Mouse (Mus musculus) erythroid progenitor cell, adult 5-6 weeks (primary cell): Measurements from ENCODE around the gene Olfr967. TPM values are rescaled to one million over a fixed set of nuclear protein-coding genes. Genes with fewer than 3 reads are reported as not detected.
"Not testable (repeated sequence)": the region's sequence is repeated elsewhere in the genome, so short reads cannot be mapped to it uniquely, and the experiment has no call there.

Experiments used
- ATAC-seq: replicated peaks from 2 replicates; pipeline ENCODE4 v1.8.0; 2016; ENCODE audit warnings: moderate number of reproducible peaks, mild to moderate bottlenecking, moderate TSS enrichment, inconsistent platforms; ENCODE audit not compliant: poor library complexity, low FRiP score, severe bottlenecking
- total RNA-seq, 2 experiments: library from RNA; stranded (forward) in 1 of 2; stranded (reverse) in 1 of 2; fragments of 150-400 nt in 1 of 2; fragments of 186-747, 209-891 nt in 1 of 2; gene quantifications; 2 replicates each; pipeline versions ENCODE4 v1.2.3 to v1.2.4; 2015 to 2017; ENCODE audit warnings: low replicate concordance in 2 of 2

Olfr967 gene
- total RNA-seq (2015; ENCODE audit: low replicate concordance) (not detected in 2 replicates), total RNA-seq (2017; ENCODE audit: low replicate concordance) (not detected in 2 replicates)

- ATAC-seq = no peak
Observed at GRCm38 (mm10) chr9:39745949-39746348, at the start of gene Olfr967. Olfr967 (plus strand) TSS chr9:39746249.

- not testable (repeated sequence) for ATAC-seq
Observed at GRCm38 (mm10) chr9:39701123-39701522, 44.9 kb upstream of the Olfr967 start.

GRCm38 (mm10) chr9:39707017-39707416, 39.0 kb upstream of the Olfr967 start, which contains the start of gene Olfr149:
Olfr149 (minus strand) TSS chr9:39707117.
- ATAC-seq = no peak

GRCm38 (mm10) chr9:39708958-39709357, 37.1 kb upstream of the Olfr967 start:
- ATAC-seq = no peak

GRCm38 (mm10) chr9:39711053-39711452, 35.0 kb upstream of the Olfr967 start, which contains the start of gene Olfr965:
Olfr965 (plus strand) TSS chr9:39711353.
- no peak for ATAC-seq

- ATAC-seq = no peak
Observed at GRCm38 (mm10) chr9:39730678-39731077, 15.4 kb upstream of the Olfr967 start, which contains the start of gene Olfr150. Olfr150 (plus strand) TSS chr9:39730978.

- ATAC-seq = no peak
Observed at GRCm38 (mm10) chr9:39740741-39741140, 5.3 kb upstream of the Olfr967 start.

GRCm38 (mm10) chr9:39746428-39746827, 379 bp downstream of the Olfr967 start:
- ATAC-seq = no peak

- no peak for ATAC-seq
Observed at GRCm38 (mm10) chr9:39783153-39783552, 37.1 kb downstream of the Olfr967 start, which contains the start of gene Olfr968. Olfr968 (minus strand) TSS chr9:39783253.

GRCm38 (mm10) chr9:39790558-39790957, 44.5 kb downstream of the Olfr967 start, which contains the start of gene Olfr969:
Olfr969 (plus strand) TSS chr9:39790945.
- ATAC-seq = no peak

Other genes with a start within 250 kb of the Olfr967 start
- not detected in 2 replicates for gene Olfr957, start 230.4 kb upstream of the Olfr967 start, total RNA-seq (2015; ENCODE audit: low replicate concordance)
- gene Olfr957, start 230.4 kb upstream of the Olfr967 start, total RNA-seq (2017; ENCODE audit: low replicate concordance) = not detected in 2 replicates
- gene Olfr958, start 192.2 kb upstream of the Olfr967 start, total RNA-seq (2015; ENCODE audit: low replicate concordance) = not detected in 2 replicates
- not detected in 2 replicates for gene Olfr958, start 192.2 kb upstream of the Olfr967 start, total RNA-seq (2017; ENCODE audit: low replicate concordance)
- gene Olfr959, start 170.7 kb upstream of the Olfr967 start, total RNA-seq (2015; ENCODE audit: low replicate concordance) = not detected in 2 replicates
- not detected in 2 replicates for gene Olfr959, start 170.7 kb upstream of the Olfr967 start, total RNA-seq (2017; ENCODE audit: low replicate concordance)
- gene AW551984, start 141.8 kb upstream of the Olfr967 start, total RNA-seq (2015; ENCODE audit: low replicate concordance) = not detected in 2 replicates
- gene AW551984, start 141.8 kb upstream of the Olfr967 start, total RNA-seq (2017; ENCODE audit: low replicate concordance) = not detected in 2 replicates
- not detected in 2 replicates for gene Olfr148, start 135.6 kb upstream of the Olfr967 start, total RNA-seq (2015; ENCODE audit: low replicate concordance)
- not detected in 2 replicates for gene Olfr148, start 135.6 kb upstream of the Olfr967 start, total RNA-seq (2017; ENCODE audit: low replicate concordance)
- gene Olfr960, start 124.9 kb upstream of the Olfr967 start, total RNA-seq (2015; ENCODE audit: low replicate concordance) = not detected in 2 replicates
- gene Olfr960, start 124.9 kb upstream of the Olfr967 start, total RNA-seq (2017; ENCODE audit: low replicate concordance) = not detected in 2 replicates
- not detected in 2 replicates for gene Olfr961, start 101.2 kb upstream of the Olfr967 start, total RNA-seq (2015; ENCODE audit: low replicate concordance)
- not detected in 2 replicates for gene Olfr961, start 101.2 kb upstream of the Olfr967 start, total RNA-seq (2017; ENCODE audit: low replicate concordance)
- not detected in 2 replicates for gene Olfr963, start 79.0 kb upstream of the Olfr967 start, total RNA-seq (2015; ENCODE audit: low replicate concordance)
- gene Olfr963, start 79.0 kb upstream of the Olfr967 start, total RNA-seq (2017; ENCODE audit: low replicate concordance) = not detected in 2 replicates
- gene Olfr149, start 39.1 kb upstream of the Olfr967 start, total RNA-seq (2015; ENCODE audit: low replicate concordance) = not detected in 2 replicates
- gene Olfr149, start 39.1 kb upstream of the Olfr967 start, total RNA-seq (2017; ENCODE audit: low replicate concordance) = not detected in 2 replicates
- not detected in 2 replicates for gene Olfr965, start 34.9 kb upstream of the Olfr967 start, total RNA-seq (2015; ENCODE audit: low replicate concordance)
- gene Olfr965, start 34.9 kb upstream of the Olfr967 start, total RNA-seq (2017; ENCODE audit: low replicate concordance) = not detected in 2 replicates
- gene Olfr150, start 15.3 kb upstream of the Olfr967 start, total RNA-seq (2015; ENCODE audit: low replicate concordance) = not detected in 2 replicates
- gene Olfr150, start 15.3 kb upstream of the Olfr967 start, total RNA-seq (2017; ENCODE audit: low replicate concordance) = not detected in 2 replicates
- not detected in 2 replicates for gene Olfr968, start 37.0 kb downstream of the Olfr967 start, total RNA-seq (2015; ENCODE audit: low replicate concordance)
- gene Olfr968, start 37.0 kb downstream of the Olfr967 start, total RNA-seq (2017; ENCODE audit: low replicate concordance) = not detected in 2 replicates
- gene Olfr969, start 44.7 kb downstream of the Olfr967 start, total RNA-seq (2015; ENCODE audit: low replicate concordance) = not detected in 2 replicates
- gene Olfr969, start 44.7 kb downstream of the Olfr967 start, total RNA-seq (2017; ENCODE audit: low replicate concordance) = not detected in 2 replicates
- not detected in 2 replicates for gene Olfr970, start 62.6 kb downstream of the Olfr967 start, total RNA-seq (2015; ENCODE audit: low replicate concordance)
- not detected in 2 replicates for gene Olfr970, start 62.6 kb downstream of the Olfr967 start, total RNA-seq (2017; ENCODE audit: low replicate concordance)
- not detected in 2 replicates for gene Olfr971, start 90.6 kb downstream of the Olfr967 start, total RNA-seq (2015; ENCODE audit: low replicate concordance)
- gene Olfr971, start 90.6 kb downstream of the Olfr967 start, total RNA-seq (2017; ENCODE audit: low replicate concordance) = not detected in 2 replicates
- gene Olfr972, start 120.2 kb downstream of the Olfr967 start, total RNA-seq (2015; ENCODE audit: low replicate concordance) = not detected in 2 replicates
- not detected in 2 replicates for gene Olfr972, start 120.2 kb downstream of the Olfr967 start, total RNA-seq (2017; ENCODE audit: low replicate concordance)
- not detected in 2 replicates for gene Olfr229, start 161.1 kb downstream of the Olfr967 start, total RNA-seq (2015; ENCODE audit: low replicate concordance)
- gene Olfr229, start 161.1 kb downstream of the Olfr967 start, total RNA-seq (2017; ENCODE audit: low replicate concordance) = not detected in 2 replicates
- gene Olfr974, start 191.3 kb downstream of the Olfr967 start, total RNA-seq (2015; ENCODE audit: low replicate concordance) = not detected in 2 replicates
- gene Olfr974, start 191.3 kb downstream of the Olfr967 start, total RNA-seq (2017; ENCODE audit: low replicate concordance) = not detected in 2 replicates
- gene Olfr975, start 205.8 kb downstream of the Olfr967 start, total RNA-seq (2015; ENCODE audit: low replicate concordance) = not detected in 2 replicates
- gene Olfr975, start 205.8 kb downstream of the Olfr967 start, total RNA-seq (2017; ENCODE audit: low replicate concordance) = not detected in 2 replicates
- not detected in 2 replicates for gene Olfr976, start 214.9 kb downstream of the Olfr967 start, total RNA-seq (2015; ENCODE audit: low replicate concordance)
- not detected in 2 replicates for gene Olfr976, start 214.9 kb downstream of the Olfr967 start, total RNA-seq (2017; ENCODE audit: low replicate concordance)
- gene Olfr978, start 245.9 kb downstream of the Olfr967 start, total RNA-seq (2015; ENCODE audit: low replicate concordance) = not detected in 2 replicates
- gene Olfr978, start 245.9 kb downstream of the Olfr967 start, total RNA-seq (2017; ENCODE audit: low replicate concordance) = not detected in 2 replicates